Mouse (Mus musculus) liver (tissue): ENCODE measurements at regions not wholly inside any gene's neighbourhood (a gene's known extent, or its start where the extent isn't known, plus 50 kb on each side); places are given as distances from the start of the nearest gene placed in this dataset.
"Not testable (repeated sequence)": the region's sequence is repeated elsewhere in the genome, so short reads cannot be mapped to it uniquely, and the experiment has no call there.

Experiments
- DNase-seq: peaks from one replicate; pipeline ENCODE4 v3.0.0-alpha.2; 2020; ENCODE audit warnings: mixed read lengths

DNA sequence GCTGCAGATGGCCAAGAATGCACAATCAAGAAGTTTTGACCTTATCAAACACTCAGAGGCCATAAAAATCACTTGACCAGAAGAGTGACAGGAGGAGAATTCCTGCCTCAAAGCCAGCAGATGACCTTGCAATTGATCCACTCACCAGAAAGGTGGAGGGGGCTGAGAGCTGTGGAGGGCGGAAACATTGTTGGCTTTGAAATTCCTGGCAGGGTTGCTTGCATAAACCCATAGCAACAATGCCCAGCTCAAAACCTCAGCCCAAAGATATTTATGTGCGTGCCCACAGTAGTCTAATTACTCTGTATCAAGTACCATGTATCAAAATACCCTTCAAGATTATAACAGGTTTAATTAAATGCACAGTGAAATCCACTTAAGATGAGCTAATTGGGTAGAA lies 197.0 kb upstream of the Tenm4 start:
- DNase-seq: no peak

GRCm38 (mm10) chr7:95991250-95992032 lies 179.6 kb upstream of the Tenm4 start:
- DNase-seq: no peak

DNA sequence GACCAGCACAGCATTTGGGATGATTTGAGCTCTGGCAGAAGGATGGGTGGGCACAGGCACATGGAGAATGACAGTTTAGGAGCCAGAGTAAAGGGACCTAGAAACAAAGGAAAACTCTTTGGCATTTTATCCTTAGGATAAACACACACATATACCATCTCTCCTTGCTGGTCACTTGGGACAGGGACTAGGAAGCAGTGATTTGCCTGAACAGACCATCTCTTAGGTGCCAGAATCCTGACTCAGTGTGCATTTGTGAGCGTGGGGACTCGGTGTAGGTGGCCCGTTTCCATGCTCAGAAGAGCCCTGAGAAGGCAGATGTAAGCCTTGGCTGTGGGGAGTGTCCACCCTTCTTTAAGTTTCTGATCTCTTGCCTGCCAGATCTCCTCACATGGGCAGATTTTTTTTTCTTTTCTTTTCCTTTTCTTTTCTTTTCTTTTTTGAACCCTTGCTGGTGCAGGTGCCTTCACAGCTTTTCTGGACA lies 179.0 kb upstream of the Tenm4 start:
- DNase-seq: no peak

GRCm38 (mm10) chr7:95992521-95992920 lies 178.5 kb upstream of the Tenm4 start:
- DNase-seq: no peak

DNA sequence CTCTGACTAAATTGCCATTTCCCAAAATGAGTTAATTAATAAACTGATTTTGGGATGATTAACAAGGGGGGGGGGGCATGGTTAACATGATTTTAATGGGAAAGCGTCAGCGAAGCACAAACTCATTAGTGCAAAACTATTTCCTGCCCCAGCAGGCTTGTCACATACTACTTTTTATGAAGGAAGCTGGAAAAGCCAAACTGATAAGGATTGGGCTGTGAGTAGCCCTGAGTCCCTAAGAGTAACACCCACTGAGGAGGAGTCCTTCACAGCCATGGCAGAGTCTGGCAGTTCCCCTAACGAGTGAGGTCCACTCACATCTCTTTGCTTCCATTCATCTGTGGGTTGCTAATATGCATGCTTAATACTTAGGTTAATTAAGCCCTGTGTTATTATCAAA lies 173.9 kb upstream of the Tenm4 start:
- DNase-seq: no peak

DNA sequence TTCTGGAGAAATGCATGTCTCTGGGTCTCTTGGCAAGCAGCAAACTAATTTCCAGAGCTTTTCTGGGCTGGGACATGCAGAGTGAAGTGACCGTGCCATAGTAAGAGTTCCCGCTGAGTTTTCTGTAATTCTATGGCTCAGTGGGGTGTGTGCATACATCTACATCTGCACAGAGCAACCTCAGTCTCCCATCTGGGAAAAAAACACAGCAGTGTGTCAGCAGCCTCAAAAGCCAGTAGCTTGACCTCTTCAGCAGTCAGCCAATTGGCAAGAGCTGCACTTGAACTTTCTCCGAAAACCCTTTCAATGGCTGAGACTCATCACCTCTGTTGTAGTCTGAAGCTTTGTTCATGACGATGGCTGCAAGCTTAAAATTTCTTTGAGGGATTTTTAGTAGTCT lies 171.9 kb upstream of the Tenm4 start:
- DNase-seq: no peak

DNA sequence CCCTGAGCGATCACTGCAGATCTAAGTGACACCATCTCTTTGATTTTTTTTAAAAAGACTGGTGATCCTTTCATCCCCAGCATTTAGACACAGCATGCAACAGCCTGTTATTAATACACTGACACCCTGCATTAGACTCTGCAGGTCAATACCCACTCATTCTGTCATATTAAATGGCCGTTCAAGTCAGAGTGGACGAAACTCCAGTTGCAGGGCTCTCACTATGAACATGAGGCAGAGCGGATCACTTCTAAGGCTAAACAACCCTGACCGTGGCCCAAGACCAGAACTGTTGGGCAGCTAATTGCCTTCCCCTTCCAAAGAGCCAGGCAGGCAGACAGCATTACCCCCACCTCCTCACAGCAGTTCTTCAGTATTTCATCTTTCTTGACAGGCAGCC lies 168.6 kb upstream of the Tenm4 start:
- no peak for DNase-seq

DNA sequence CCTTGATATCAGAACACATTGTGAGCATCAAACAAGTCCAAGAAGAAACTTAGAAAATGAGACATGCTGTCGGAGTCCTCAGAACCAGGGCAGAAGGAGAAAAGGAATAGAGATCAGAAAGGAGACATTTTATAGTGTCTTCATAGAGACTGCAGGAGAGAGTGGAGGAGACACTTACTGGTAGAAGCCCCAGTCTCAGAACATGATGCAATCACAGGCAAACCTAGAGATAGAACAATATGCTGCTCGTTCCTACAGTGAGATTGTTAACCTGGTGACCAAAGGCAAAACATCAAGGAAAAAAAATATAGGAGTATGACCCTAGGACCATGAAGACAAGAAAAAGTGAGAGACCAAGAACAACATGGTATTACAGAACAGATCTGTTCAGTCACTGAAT lies 164.7 kb upstream of the Tenm4 start:
- no peak for DNase-seq

DNA sequence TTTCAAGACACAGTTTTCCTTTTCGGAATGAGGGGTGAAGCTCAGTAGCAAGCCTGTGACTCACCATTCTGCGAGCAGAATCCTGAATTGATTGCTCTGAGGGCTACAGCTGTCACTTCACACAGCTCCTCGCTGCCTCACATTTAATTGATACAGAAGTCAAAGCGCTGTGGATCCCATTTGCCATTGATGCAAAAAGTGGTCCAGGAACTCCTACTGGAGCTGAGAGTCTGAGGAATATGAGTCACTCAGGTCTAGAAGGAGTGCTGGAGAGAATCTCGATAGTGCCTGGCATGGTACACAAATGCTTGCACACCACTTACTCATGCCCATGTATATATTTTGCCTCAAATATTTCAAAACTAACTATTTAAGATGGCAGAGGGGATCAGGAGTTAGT lies 158.0 kb upstream of the Tenm4 start:
- DNase-seq: no peak

DNA sequence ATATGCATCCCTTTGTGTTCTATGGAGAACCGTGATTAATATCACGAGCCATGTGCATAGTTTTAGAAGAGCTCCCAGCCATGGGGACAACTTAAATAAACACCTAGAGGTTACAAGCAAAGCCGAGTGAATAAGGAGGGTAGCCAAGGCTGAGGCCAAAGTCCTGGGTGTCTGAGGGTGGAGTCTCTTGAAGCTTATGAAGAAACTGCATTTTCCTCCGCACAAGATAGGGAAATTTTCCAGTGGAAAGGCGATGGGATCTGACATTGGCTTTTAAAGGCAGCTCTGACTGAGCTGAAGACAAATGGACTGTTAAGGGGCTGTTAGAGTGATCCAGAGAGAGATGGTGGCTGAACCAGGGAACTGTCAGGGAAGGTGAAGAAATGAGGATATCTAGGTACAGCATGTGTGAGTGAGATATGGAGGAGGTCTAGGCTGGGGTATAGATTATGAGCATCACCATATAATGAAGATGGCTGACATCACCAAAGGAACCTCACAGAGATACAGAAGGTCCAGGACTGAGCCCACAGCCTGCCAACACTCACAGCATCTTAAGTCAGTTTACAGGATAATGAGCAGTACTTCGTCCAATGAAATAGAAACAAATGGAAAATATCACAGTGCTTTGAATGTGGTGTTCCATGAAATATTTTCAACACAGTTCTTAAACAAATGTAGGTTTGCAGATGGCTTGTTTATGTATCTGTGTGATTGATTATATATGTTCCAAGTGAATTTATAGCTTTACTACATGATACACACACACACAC lies 153.7 kb upstream of the Tenm4 start:
- no peak for DNase-seq

GRCm38 (mm10) chr7:96024048-96024447 lies 147.0 kb upstream of the Tenm4 start:
- DNase-seq: no peak

DNA sequence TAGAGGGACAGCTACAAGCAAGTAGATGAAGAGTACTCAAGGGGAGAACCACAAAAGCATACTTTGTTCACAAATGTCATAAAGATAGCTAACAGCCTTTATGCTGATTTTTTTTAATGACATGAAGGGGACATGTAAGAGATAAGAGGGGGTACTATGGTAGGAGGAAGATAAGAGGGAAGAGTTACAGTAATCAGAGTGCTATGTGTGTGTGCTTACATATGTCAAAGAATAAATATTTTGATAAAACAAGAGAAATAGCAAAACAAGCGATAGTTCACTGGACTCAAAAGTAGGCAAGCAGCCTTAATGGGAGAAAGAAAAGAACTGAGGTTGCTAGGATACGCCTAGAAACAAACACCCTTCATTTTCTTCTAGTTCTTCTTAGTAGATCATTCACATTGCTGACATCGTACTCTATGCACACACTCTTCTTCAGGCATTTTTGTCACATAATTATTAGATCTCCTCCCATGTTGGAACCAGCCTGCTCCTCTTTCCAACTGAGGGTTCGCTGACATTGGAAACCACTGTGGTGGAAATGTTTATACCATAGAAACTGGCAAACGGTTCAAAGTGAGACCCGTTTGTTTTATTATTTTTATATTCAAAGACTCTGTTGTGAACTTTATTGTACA lies 144.1 kb upstream of the Tenm4 start:
- DNase-seq: no peak

DNA sequence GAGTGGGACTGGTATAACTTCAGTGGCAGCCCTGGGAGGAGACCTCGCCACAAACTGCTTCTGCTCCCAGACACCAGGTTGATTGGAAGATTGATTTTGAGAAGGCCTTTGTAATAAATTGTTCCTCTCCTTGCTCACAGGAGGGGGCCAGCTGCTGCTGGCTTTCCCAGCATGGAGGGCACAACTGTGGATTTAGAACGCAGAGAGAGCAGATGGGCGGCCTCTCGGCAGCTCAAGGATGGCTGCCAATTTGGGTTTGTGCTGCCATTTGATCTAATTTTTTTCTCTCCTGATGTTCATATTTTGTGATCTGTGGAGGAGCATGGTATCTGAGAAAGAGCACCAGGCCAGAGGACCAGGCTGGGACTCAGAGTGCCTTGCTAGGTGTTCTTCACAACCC lies 137.4 kb upstream of the Tenm4 start:
- no peak for DNase-seq

DNA sequence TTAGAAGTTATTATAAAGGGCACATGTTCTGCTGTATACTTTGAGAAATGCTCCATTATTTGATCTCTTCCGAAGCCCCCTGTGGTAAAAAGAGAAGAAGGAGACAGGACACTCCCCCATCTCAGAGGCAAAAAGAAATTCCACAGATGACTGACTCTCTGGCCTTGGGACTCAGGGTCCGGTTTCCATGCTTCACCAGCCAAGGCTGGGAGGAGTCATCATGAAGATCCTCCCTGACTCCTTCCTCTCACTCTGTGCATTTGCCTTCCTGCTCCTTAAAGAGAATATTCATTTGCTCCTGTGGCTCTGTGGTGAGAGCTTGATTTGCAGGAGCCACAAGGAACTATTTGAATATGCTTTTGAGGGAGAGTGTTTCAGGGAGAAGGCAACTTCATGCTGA lies 135.6 kb upstream of the Tenm4 start:
- no peak for DNase-seq

DNA sequence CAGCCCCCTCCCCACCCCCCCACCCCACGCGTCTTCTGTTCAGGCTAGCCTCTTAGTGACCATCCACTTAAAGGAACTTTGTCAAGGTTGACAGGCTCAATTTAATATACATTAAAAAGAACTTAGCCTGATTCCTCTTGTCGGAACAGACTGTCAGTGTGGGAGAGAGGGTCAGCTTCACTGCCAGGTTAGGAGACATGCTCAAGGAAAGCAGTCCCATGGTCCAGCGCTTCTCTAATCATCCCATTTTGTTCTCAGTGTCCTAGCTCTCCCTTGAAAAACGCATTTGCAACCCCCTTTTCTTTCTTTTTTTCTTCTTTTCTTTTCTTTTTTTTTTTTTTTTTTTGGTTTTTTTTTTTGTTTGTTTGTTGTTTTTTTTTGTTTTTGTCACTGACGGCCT lies 131.4 kb upstream of the Tenm4 start:
- DNase-seq: no peak

GRCm38 (mm10) chr7:96041806-96042205 lies 129.2 kb upstream of the Tenm4 start:
- DNase-seq: no peak

GRCm38 (mm10) chr7:96051631-96052030 lies 119.4 kb upstream of the Tenm4 start:
- DNase-seq: no peak

- DNase-seq: not testable (repeated sequence)
Observed at GRCm38 (mm10) chr7:96061599-96061998, 109.4 kb upstream of the Tenm4 start.

DNA sequence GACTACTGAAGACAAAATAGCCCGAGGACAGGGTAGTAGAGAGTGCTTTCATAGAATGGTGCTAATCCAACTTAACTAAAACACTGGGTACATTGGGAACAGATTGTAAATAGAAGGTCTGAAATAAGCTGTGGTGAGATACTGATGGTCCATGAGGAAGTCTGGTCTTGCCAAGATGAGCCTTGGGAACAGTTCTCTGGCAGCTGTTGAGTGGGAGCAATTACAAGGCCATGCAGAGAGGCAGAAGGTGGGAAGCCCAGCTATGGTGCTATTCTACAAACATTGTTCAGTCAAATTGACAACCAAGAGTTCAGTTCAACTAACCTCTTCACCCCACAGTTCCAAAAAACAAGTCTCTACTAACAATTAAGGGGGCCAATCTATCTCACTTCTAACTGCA lies 92.5 kb upstream of the Tenm4 start:
- DNase-seq: no peak

GRCm38 (mm10) chr7:96081676-96082075 lies 89.4 kb upstream of the Tenm4 start:
- no peak for DNase-seq

- DNase-seq: no peak
Observed at GRCm38 (mm10) chr7:96095185-96095584, 75.9 kb upstream of the Tenm4 start.

DNA sequence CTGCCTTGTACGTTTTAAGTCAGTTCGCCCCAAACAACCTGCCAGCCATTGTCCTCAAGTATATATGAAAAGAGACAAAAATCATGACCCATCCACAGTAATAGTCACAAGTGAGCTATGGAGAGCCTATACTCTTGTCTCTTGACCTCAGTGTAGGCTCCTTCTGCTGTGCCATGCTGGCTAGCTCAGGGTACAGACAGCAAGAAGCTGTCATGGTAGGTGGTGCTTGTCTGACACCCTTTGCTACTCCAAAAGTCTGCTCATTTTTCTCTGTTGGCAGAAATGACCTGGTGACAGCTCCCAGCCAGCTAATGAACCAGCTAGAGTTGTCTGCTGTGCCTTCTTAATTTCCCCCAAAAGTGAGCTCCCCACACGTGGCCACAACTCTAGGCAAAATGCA lies 75.3 kb upstream of the Tenm4 start:
- DNase-seq: no peak

DNA sequence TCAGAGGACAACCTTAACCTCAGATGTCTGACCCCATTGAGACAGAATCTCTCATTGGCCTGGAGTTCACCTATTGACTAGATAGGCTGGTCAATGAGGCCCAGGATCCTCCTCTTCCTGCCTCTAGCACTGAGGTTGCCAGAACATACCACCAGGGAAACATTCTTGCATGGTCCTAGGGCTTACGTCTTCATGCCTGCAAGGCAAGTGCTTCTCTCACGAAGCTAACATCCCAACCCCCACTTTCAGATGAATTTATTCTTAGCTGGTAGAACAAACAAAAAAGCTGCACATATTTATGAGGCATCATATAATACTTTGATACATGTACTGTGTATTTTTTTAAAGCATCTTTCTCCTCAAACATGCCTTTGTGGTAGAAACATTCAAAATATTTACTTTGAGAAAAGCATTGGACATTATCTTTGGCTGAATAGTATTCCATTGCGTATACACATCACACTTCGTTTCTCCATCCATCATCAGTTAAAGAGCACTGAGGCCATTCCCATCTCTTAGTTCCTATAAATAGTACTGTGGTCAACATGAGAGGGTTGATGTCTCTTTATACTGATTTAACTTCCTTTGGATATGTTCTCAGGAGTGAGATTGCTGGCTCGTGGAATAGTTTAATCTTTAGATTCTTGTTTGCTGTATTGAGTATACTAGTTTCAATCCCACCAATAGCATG lies 72.2 kb upstream of the Tenm4 start:
- DNase-seq: no peak
